Mouse (Mus musculus) fibroblast of lung, adult 2 months (primary cell): Measurements from ENCODE around the gene Lasp1.
A peak's percentile ranks its signal among the peaks of the same experiment; 100 is the strongest.
"Not testable (repeated sequence)": the region's sequence is repeated elsewhere in the genome, so short reads cannot be mapped to it uniquely, and the experiment has no call there.

Experiments
- DNase-seq: peaks from one replicate; pipeline ENCODE4 v3.0.0-alpha.2; 2011; ENCODE audit warnings: low read depth

Gene Lasp1

GRCm38 (mm10) chr11:97829365-97829764, 30.6 kb downstream of the Lasp1 start:
- DNase-seq, result no peak

GRCm38 (mm10) chr11:97829913-97830476, 31.2 kb downstream of the Lasp1 start:
- no peak for DNase-seq

GRCm38 (mm10) chr11:97830501-97830900, 31.7 kb downstream of the Lasp1 start:
- no peak for DNase-seq

GRCm38 (mm10) chr11:97832001-97832400, 33.2 kb downstream of the Lasp1 start:
- no peak for DNase-seq

- DNase-seq, result no peak
Measured at GRCm38 (mm10) chr11:97833352-97833751, 34.6 kb downstream of the Lasp1 start.

GRCm38 (mm10) chr11:97836541-97836940, 37.7 kb downstream of the Lasp1 start:
- no peak for DNase-seq

GRCm38 (mm10) chr11:97837051-97837450, 38.3 kb downstream of the Lasp1 start:
- not testable (repeated sequence) for DNase-seq

GRCm38 (mm10) chr11:97837641-97838149, 38.9 kb downstream of the Lasp1 start:
- DNase-seq, result no peak

- no peak for DNase-seq
Measured at GRCm38 (mm10) chr11:97838779-97839440, 40.1 kb downstream of the Lasp1 start.

GRCm38 (mm10) chr11:97839441-97840134, 40.8 kb downstream of the Lasp1 start:
- DNase-seq, result no peak

GRCm38 (mm10) chr11:97840135-97840490, 41.3 kb downstream of the Lasp1 start:
- DNase-seq, result no peak

- no peak for DNase-seq
Measured at GRCm38 (mm10) chr11:97840539-97840954, 41.7 kb downstream of the Lasp1 start, which contains the start of gene B230217C12Rik. TSS of gene B230217C12Rik (plus strand) at chr11:97840780.

- peak; percentile 73 for DNase-seq
Measured at GRCm38 (mm10) chr11:97840991-97841661, 42.3 kb downstream of the Lasp1 start.

GRCm38 (mm10) chr11:97842001-97842400, 43.2 kb downstream of the Lasp1 start:
- DNase-seq, result no peak

GRCm38 (mm10) chr11:97850367-97850766, 51.6 kb downstream of the Lasp1 start:
- no peak for DNase-seq

GRCm38 (mm10) chr11:97851601-97852000, 52.8 kb downstream of the Lasp1 start:
- DNase-seq, result no peak

GRCm38 (mm10) chr11:97855473-97855872, 56.7 kb downstream of the Lasp1 start:
- no peak for DNase-seq

- no peak for DNase-seq
Measured at GRCm38 (mm10) chr11:97862148-97862547, 63.3 kb downstream of the Lasp1 start.

GRCm38 (mm10) chr11:97865421-97865820, 66.6 kb downstream of the Lasp1 start:
- no peak for DNase-seq

- DNase-seq, result no peak
Measured at GRCm38 (mm10) chr11:97866091-97866888, 67.5 kb downstream of the Lasp1 start.

- no peak for DNase-seq
Measured at GRCm38 (mm10) chr11:97867591-97867990, 68.8 kb downstream of the Lasp1 start.

- not testable (repeated sequence) for DNase-seq
Measured at GRCm38 (mm10) chr11:97872378-97872777, 73.6 kb downstream of the Lasp1 start.
